Mouse (Mus musculus): ENCODE measurements around the gene 0610010F05Rik.

0610010F05Rik gene

GRCm38 (mm10) chr11:23557039-23557630, 76.3 kb downstream of the 0610010F05Rik start:
- DNase-seq = no peak

- DNase-seq = no peak
Observed at GRCm38 (mm10) chr11:23537446-23537845, 96.0 kb downstream of the 0610010F05Rik start.

- no peak for DNase-seq
Observed at GRCm38 (mm10) chr11:23520473-23521205, 112.8 kb downstream of the 0610010F05Rik start, which contains the start of gene 1700093K21Rik. Gene 1700093K21Rik (minus strand): TSS chr11:23521155.

GRCm38 (mm10) chr11:23518981-23519380, 114.5 kb downstream of the 0610010F05Rik start:
- no peak for DNase-seq

- DNase-seq = no peak
Observed at GRCm38 (mm10) chr11:23515315-23515714, 118.1 kb downstream of the 0610010F05Rik start.
